Mouse (Mus musculus) retina, postnatal 7 days (tissue): ENCODE results near the gene Scnn1a.

Experiments
- DNase-seq: peaks from one replicate; pipeline ENCODE4 v3.0.0-alpha.2; 2012; ENCODE audit warnings: low read depth, low spot score

The Scnn1a gene

GRCm38 (mm10) chr6:125342198-125342597 is 21.7 kb downstream of the Scnn1a start:
- no peak for DNase-seq

GRCm38 (mm10) chr6:125344084-125344483 is 23.6 kb downstream of the Scnn1a start:
- no peak for DNase-seq

- no peak for DNase-seq
Observed at GRCm38 (mm10) chr6:125344866-125345265, 24.4 kb downstream of the Scnn1a start.

GRCm38 (mm10) chr6:125345625-125346024 is 25.2 kb downstream of the Scnn1a start:
- DNase-seq = no peak

GRCm38 (mm10) chr6:125346029-125346428 is 25.6 kb downstream of the Scnn1a start:
- DNase-seq = no peak

GRCm38 (mm10) chr6:125348721-125349574 is 28.5 kb downstream of the Scnn1a start, which contains the start of gene Tnfrsf1a:
Gene Tnfrsf1a (plus strand): TSS chr6:125349362.
- no peak for DNase-seq

- DNase-seq = no peak
Observed at GRCm38 (mm10) chr6:125349575-125350230, 29.2 kb downstream of the Scnn1a start.

- no peak for DNase-seq
Observed at GRCm38 (mm10) chr6:125350231-125350994, 30.0 kb downstream of the Scnn1a start.

GRCm38 (mm10) chr6:125350995-125351324 is 30.5 kb downstream of the Scnn1a start:
- no peak for DNase-seq

GRCm38 (mm10) chr6:125351368-125352045 is 31.0 kb downstream of the Scnn1a start:
- DNase-seq = no peak

- DNase-seq = no peak
Observed at GRCm38 (mm10) chr6:125352046-125352384, 31.6 kb downstream of the Scnn1a start.

- DNase-seq = no peak
Observed at GRCm38 (mm10) chr6:125352811-125353210, 32.4 kb downstream of the Scnn1a start.

- DNase-seq = no peak
Observed at GRCm38 (mm10) chr6:125353221-125353620, 32.8 kb downstream of the Scnn1a start.

- DNase-seq = no peak
Observed at GRCm38 (mm10) chr6:125353655-125354054, 33.2 kb downstream of the Scnn1a start.

GRCm38 (mm10) chr6:125354352-125355151 is 34.1 kb downstream of the Scnn1a start:
- DNase-seq = no peak

- no peak for DNase-seq
Observed at GRCm38 (mm10) chr6:125355197-125355741, 34.8 kb downstream of the Scnn1a start.

GRCm38 (mm10) chr6:125356264-125356663 is 35.8 kb downstream of the Scnn1a start:
- no peak for DNase-seq

- no peak for DNase-seq
Observed at GRCm38 (mm10) chr6:125357334-125357733, 36.9 kb downstream of the Scnn1a start.

- DNase-seq = no peak
Observed at GRCm38 (mm10) chr6:125359999-125360398, 39.5 kb downstream of the Scnn1a start.

- no peak for DNase-seq
Observed at GRCm38 (mm10) chr6:125360846-125361245, 40.4 kb downstream of the Scnn1a start.
